15 mouse cellular contexts compared by ENCODE assay signal in genomic region chr1:34805931-34806520, GRCm38 (mm10). TPM values are rescaled to one million over a fixed set of nuclear protein-coding genes. Genes with fewer than 3 reads are reported as not detected.
DNase-seq lines count a peak whose midpoint lies in the region; ATAC-seq and TF ChIP-seq lines count a peak whose summit lies in the region.
"Had no signal": no experiment of that assay in that cellular context is flagged by ENCODE, and none has a peak within 500 bp of the region (broad histone marks: within the 10 kb centered on the region; RNA-seq: fewer than 3 reads in every experiment).

No protein-coding gene starts in this region.

- TF ChIP-seq EP300 in ES-Bruce4 (IDR thresholded peaks at IDR 0.05; ENCODE audit: insufficient read depth, low read depth, low read length): no peak

- intact Hi-C loops in heart, postnatal 25 days (cut with DNase I): no loop called here

- H3K36me3 ChIP-seq in ES-Bruce4 (ENCODE audit: control insufficient read depth, insufficient read depth, low read length, poor library complexity, severe bottlenecking): no peaks in the 10 kb centered on the region
- no peaks in the 10 kb centered on the region for H3K36me3 ChIP-seq in thymus, adult 2 months (ENCODE audit: control insufficient read depth, insufficient read depth, low read length)
- H3K36me3 ChIP-seq: stomach, embryonic 15.5 days had no signal

- DNase-seq in heart, adult 11 months: peak; percentile 91
- no peak for DNase-seq in heart, postnatal 25 days (ENCODE audit: low spot score)
- peak; percentile 48 for DNase-seq in layer of hippocampus, adult 9-11 months
- no peak for DNase-seq in layer of hippocampus, adult 8-10 months (ENCODE audit: low spot score in 2 of 2)
- peak; percentile 28 for DNase-seq in ZHBTc4 (ENCODE audit: low read depth, low spot score)
- DNase-seq in thymus, adult 2 months: no peak
- DNase-seq: gastrocnemius, postnatal 14 days; kidney, postnatal 14 days; thymus, postnatal 36 days had no signal

- H3K4me1 ChIP-seq in ES-Bruce4 (ENCODE audit: control insufficient read depth, insufficient read depth, low read length): peaks cover 2% of the 10 kb centered on the region
- H3K4me1 ChIP-seq in thymus, adult 2 months (replicated peaks; ENCODE audit: control insufficient read depth, insufficient read depth, low read length): peaks cover 17% of the 10 kb centered on the region

- H3K27me3 ChIP-seq in ES-Bruce4 (ENCODE audit: control insufficient read depth, insufficient read depth, low read length, poor library complexity, severe bottlenecking): no peaks in the 10 kb centered on the region
- H3K27me3 ChIP-seq in thymus, adult 2 months (ENCODE audit: control insufficient read depth, insufficient read depth, low read length): no peaks in the 10 kb centered on the region
- H3K27me3 ChIP-seq: Patski; stomach, embryonic 15.5 days had no signal

- H3K9ac ChIP-seq in ES-Bruce4 (ENCODE audit: low read depth, poor library complexity, severe bottlenecking): no peak overlapping the region
- H3K9ac ChIP-seq: midbrain, embryonic 12.5 days; stomach, embryonic 15.5 days had no signal

- TF ChIP-seq CTCF in ES-Bruce4 (IDR thresholded peaks at IDR 0.05; ENCODE audit: low read depth, low read length): no peak
- TF ChIP-seq CTCF in thymus, adult 2 months (IDR thresholded peaks at IDR 0.05; ENCODE audit: borderline replicate concordance, control insufficient read depth, extremely low read depth, insufficient read depth, low read length, poor library complexity): no peak

- H3K9me3 ChIP-seq in ES-Bruce4 (replicated peaks; ENCODE audit: control insufficient read depth, insufficient read depth, low read length, poor library complexity, severe bottlenecking): no peaks in the 10 kb centered on the region
- H3K9me3 ChIP-seq: midbrain, embryonic 12.5 days; stomach, embryonic 15.5 days had no signal

- no peak overlapping the region for H3K27ac ChIP-seq in ES-Bruce4 (ENCODE audit: insufficient read depth, low read length)
- H3K27ac ChIP-seq in thymus, adult 2 months (ENCODE audit: control insufficient read depth, insufficient read depth, low read length): no peak overlapping the region
- H3K27ac ChIP-seq: left cerebral cortex, adult 2 months; midbrain, embryonic 12.5 days; stomach, embryonic 15.5 days had no signal

- ATAC-seq in erythroblast, adult 5-6 weeks (replicated peaks; ENCODE audit: low FRiP score, poor library complexity, severe bottlenecking): no peak
- ATAC-seq: Patski had no signal

- TF ChIP-seq POLR2A in ES-Bruce4 (IDR thresholded peaks at IDR 0.05; ENCODE audit: insufficient read depth, low read length): no peak
- TF ChIP-seq POLR2A in thymus, adult 2 months (IDR thresholded peaks at IDR 0.05; ENCODE audit: control insufficient read depth, extremely low read depth, insufficient read depth, low read length, poor library complexity): no peak

- H3K4me3 ChIP-seq in ES-Bruce4 (ENCODE audit: low read depth, low read length): peak overlapping the region; percentile 43
- no peak overlapping the region for H3K4me3 ChIP-seq in thymus, adult 2 months (ENCODE audit: control insufficient read depth, insufficient read depth, low read length)
- H3K4me3 ChIP-seq: left cerebral cortex, adult 2 months; midbrain, embryonic 12.5 days; stomach, embryonic 15.5 days had no signal

- 94% methylated on average over 35 of the region's 35 CpGs for WGBS in thymus, adult 2 months

RNA-seq across cellular contexts. Expression of gene Fam168b, which starts 36.8 kb away (rescaled TPM):
- total RNA-seq in heart, postnatal 25 days (2021): 10 to 100 TPM; 43.0 to 45.3 TPM
- total RNA-seq in layer of hippocampus, adult 8-10 months (2022): 100 to 1,000 TPM; 182 to 227 (median 212) TPM
- polyA plus RNA-seq in ES-Bruce4 (2011; ENCODE audit: insufficient read depth, insufficient read length, low read depth, missing spikeins): 65.3 and 71.4 TPM in 2 replicates
- polyA plus RNA-seq in thymus, adult 2 months (2012; rRNA removed): 917 and 1,025 TPM in 2 replicates
- 6.3 and 13.6 TPM in 2 replicates for total RNA-seq in erythroblast, adult 5-6 weeks (2015; ENCODE audit: low replicate concordance)
- 15.9 and 29.3 TPM in 2 replicates for total RNA-seq in erythroblast, adult 5-6 weeks (2017; ENCODE audit: low replicate concordance)

RNA-seq across cellular contexts. Expression of gene Plekhb2, which starts 43.8 kb away (rescaled TPM):
- 100 to 1,000 TPM; 102 to 114 TPM for total RNA-seq in heart, postnatal 25 days (2021)
- total RNA-seq in layer of hippocampus, adult 8-10 months (2022): 100 to 1,000 TPM; 202 to 222 (median 211) TPM
- 23.0 and 33.3 TPM in 2 replicates for polyA plus RNA-seq in ES-Bruce4 (2011; ENCODE audit: insufficient read depth, insufficient read length, low read depth, missing spikeins)
- 48.3 and 52.4 TPM in 2 replicates for polyA plus RNA-seq in thymus, adult 2 months (2012; rRNA removed)
- total RNA-seq in erythroblast, adult 5-6 weeks (2015; ENCODE audit: low replicate concordance): 16.7 and 24.9 TPM in 2 replicates
- 5.4 and 5.5 TPM in 2 replicates for total RNA-seq in erythroblast, adult 5-6 weeks (2017; ENCODE audit: low replicate concordance)

Comparison
In these comparisons a context has a peak if more than half of its experiments do, and no peak if none do; other contexts are left out.
1. DNase-seq: peak in heart, adult 11 months (single experiment), layer of hippocampus, adult 9-11 months (single experiment) and ZHBTc4 (single experiment); none in heart, postnatal 25 days (single experiment), layer of hippocampus, adult 8-10 months (0 of 2) and thymus, adult 2 months (single experiment).